Mouse (Mus musculus) forebrain, postnatal 0 days (tissue): ENCODE results near the gene Abcf2. TPM values are rescaled to one million over a fixed set of nuclear protein-coding genes. Genes with fewer than 3 reads are reported as not detected.
A peak's percentile ranks its signal among the peaks of the same experiment; 100 is the strongest.

Source experiments
- ATAC-seq: fragments of 200-750 bp; cut with Nextera tagmentation; 2 replicates; pipeline ENCODE4 v1.8.0; 2017; ENCODE audit warnings: mild to moderate bottlenecking, moderate library complexity
- DNase-seq: peaks from one replicate; pipeline ENCODE4 v3.0.0-alpha.2; 2015
- H3K27ac ChIP-seq: fragments of 300-500 bp; sonication (generic); 2 replicates; pipeline ENCODE4 v1.5.1; 2014; ENCODE audit warnings: low read depth, mild to moderate bottlenecking, antibody characterized with exemption, low read length, moderate library complexity, mixed read lengths
- H3K27me3 ChIP-seq: fragments of 300-500 bp; sonication (generic); 2 replicates; pipeline ENCODE4 v1.6.1; 2014; ENCODE audit warnings: mild to moderate bottlenecking, low read length, mixed read lengths; ENCODE audit not compliant: insufficient read depth
- H3K36me3 ChIP-seq: fragments of 300-500 bp; sonication (generic); 2 replicates; pipeline ENCODE4 v1.6.1; 2014; ENCODE audit warnings: mild to moderate bottlenecking, moderate library complexity; ENCODE audit not compliant: insufficient read depth
- H3K4me1 ChIP-seq: fragments of 300-500 bp; sonication (generic); 2 replicates; pipeline ENCODE4 v1.6.1; 2014; ENCODE audit warnings: antibody characterized with exemption; ENCODE audit not compliant: insufficient read depth
- H3K4me2 ChIP-seq: fragments of 300-500 bp; sonication (generic); 2 replicates; pipeline ENCODE4 v1.6.1; 2014; ENCODE audit warnings: low read depth, mild to moderate bottlenecking, moderate library complexity
- H3K4me3 ChIP-seq: fragments of 300-500 bp; sonication (generic); 2 replicates; pipeline ENCODE4 v1.5.1; 2014; ENCODE audit warnings: low read depth, low read length, mixed read lengths
- H3K9ac ChIP-seq: fragments of 300-500 bp; sonication (generic); 2 replicates; pipeline ENCODE4 v1.6.1; 2014; ENCODE audit warnings: mild to moderate bottlenecking
- H3K9me3 ChIP-seq: fragments of 300-500 bp; sonication (generic); 2 replicates; pipeline ENCODE4 v1.6.1; 2016; ENCODE audit warnings: low read length
- CTCF ChIP-seq: sonication (generic); IDR thresholded peaks from 2 replicates; pipeline ENCODE4 v1.5.1; 2016; ENCODE audit warnings: antibody characterized with exemption, control low read depth, low read depth
- WGBS: fragments of 180-500 bp; shearing (Covaris S2); extraction: QIAGEN DNeasy Blood & Tissue Kit; methylation state at CpG from one replicate; pipeline ENCODE4 v1.1.7; 2014; 5-methylcytosine and 5-hydroxymethylcytosine counted together
- microRNA counts: library from miRNA; unstranded; fragments of <30 nt; microRNA quantifications from one replicate; lab custom pipeline; 2015
- microRNA-seq, 2 experiments: library from miRNA; unstranded; fragments of <30 nt; microRNA quantifications; one replicate each; pipeline ENCODE4; 2016
- polyA plus RNA-seq: library from polyadenylated mRNA; unstranded; fragments of >200 nt; fragmentation: Nextera tagmentation; extraction: Ambion mirVana; gene quantifications from 2 replicates; pipeline ENCODE4 v1.2.1, GENCODE M21; 2015
- total RNA-seq: library from RNA; depleted of rRNA; stranded (reverse); fragments of >200 nt; gene quantifications from 2 replicates; pipeline ENCODE4 v1.2.3, GENCODE M21; 2014; rRNA removed

Gene Abcf2
- total and polyA plus RNA-seq, 2 experiments from 2014 or later, result 59.8 to 73.7 TPM

- under 1% methylated on average over 44 of the region's 49 CpGs for WGBS
- 0 out of 2 replicates have a peak, but pooled peaks have one; percentile 21 for ATAC-seq
- Histone ChIP-seq H3K4me2 (peak within 1 kb of the TSS; percentile 88), H3K27me3 (peaks cover 57% of the 10 kb centered on the region), H3K4me3 (peak within 1 kb of the TSS; percentile 44), H3K9ac (peak within 1 kb of the TSS; percentile 43; the same call in 1 of the 2 replicates), H3K36me3 (no peaks in the 10 kb centered on the region), H3K9me3 (no peaks in the 10 kb centered on the region), H3K27ac (no peak within 1 kb of the TSS), H3K4me1 (no peaks in the 10 kb centered on the region)
- 0 out of 2 replicates have a peak, but pooled peaks have one; percentile 9 for TF ChIP-seq CTCF
- no peak for DNase-seq
Observed at GRCm38 (mm10) chr5:24526889-24527230, 50.4 kb downstream of the Abcf2 start, which contains the start of gene Gbx1. Gbx1 (minus strand) TSS chr5:24527202.

- Histone ChIP-seq H3K27ac (no peak overlapping the region), H3K4me1 (no peaks in the 10 kb centered on the region), H3K4me3 (peak overlapping the region; percentile 44), H3K27me3 (peaks cover 62% of the 10 kb centered on the region), H3K4me2 (peak overlapping the region; percentile 88), H3K9ac (peak overlapping the region; percentile 43; the same call in 1 of the 2 replicates), H3K9me3 (no peaks in the 10 kb centered on the region), H3K36me3 (no peaks in the 10 kb centered on the region)
- DNase-seq (no peak), ATAC-seq (peak; percentile 59)
- under 1% methylated on average over 62 of the region's 109 CpGs for WGBS
- no peak for TF ChIP-seq CTCF
Observed at GRCm38 (mm10) chr5:24526190-24526888, 50.9 kb downstream of the Abcf2 start.

- peaks cover 64% of the 10 kb centered on the region for H3K27me3 ChIP-seq
- no peak for TF ChIP-seq CTCF
- H3K9me3 ChIP-seq, result no peaks in the 10 kb centered on the region
- no peaks in the 10 kb centered on the region for H3K36me3 ChIP-seq
- DNase-seq (no peak), ATAC-seq (no peak)
- H3K4me3 ChIP-seq, result peak overlapping the region; percentile 44
- 3% methylated on average over 34 of the region's 34 CpGs for WGBS
- no peak overlapping the region for H3K9ac ChIP-seq
- peak overlapping the region; percentile 88 for H3K4me2 ChIP-seq
- H3K4me1 ChIP-seq, result no peaks in the 10 kb centered on the region
- no peak overlapping the region for H3K27ac ChIP-seq
Observed at GRCm38 (mm10) chr5:24525360-24526189, 51.7 kb downstream of the Abcf2 start.

GRCm38 (mm10) chr5:24524522-24524921 lies 52.7 kb downstream of the Abcf2 start:
- 17% methylated on average over 4 of the region's 4 CpGs for WGBS
- no peaks in the 10 kb centered on the region for H3K36me3 ChIP-seq
- no peak overlapping the region for H3K27ac ChIP-seq
- H3K27me3 ChIP-seq, result peaks cover 61% of the 10 kb centered on the region
- DNase-seq (no peak), ATAC-seq (no peak)
- H3K9ac ChIP-seq, result no peak overlapping the region
- no peak for TF ChIP-seq CTCF
- no peak overlapping the region for H3K4me2 ChIP-seq
- H3K4me1 ChIP-seq, result no peaks in the 10 kb centered on the region
- H3K9me3 ChIP-seq, result no peaks in the 10 kb centered on the region
- no peak overlapping the region for H3K4me3 ChIP-seq

- no peak for ATAC-seq
- Histone ChIP-seq H3K4me3 (no peak overlapping the region), H3K9ac (no peak overlapping the region), H3K9me3 (no peaks in the 10 kb centered on the region), H3K27ac (no peak overlapping the region), H3K4me1 (no peaks in the 10 kb centered on the region), H3K27me3 (peaks cover 55% of the 10 kb centered on the region), H3K4me2 (no peak overlapping the region), H3K36me3 (no peaks in the 10 kb centered on the region)
- no peak for DNase-seq
- 44% methylated on average over 8 of the region's 8 CpGs for WGBS
- TF ChIP-seq CTCF, result no peak
Observed at GRCm38 (mm10) chr5:24523806-24524205, 53.5 kb downstream of the Abcf2 start.

- WGBS, result 70% methylated on average over 8 of the region's 8 CpGs
- TF ChIP-seq CTCF, result no peak
- no peak overlapping the region for H3K9ac ChIP-seq
Observed at GRCm38 (mm10) chr5:24521366-24521765, 55.9 kb downstream of the Abcf2 start.

More at GRCm38 (mm10) chr5:24521366-24521765, 55.9 kb downstream of the Abcf2 start:
- ATAC-seq (no peak), DNase-seq (no peak)
- H3K4me3 ChIP-seq, result no peak overlapping the region
- no peak overlapping the region for H3K4me2 ChIP-seq
- no peaks in the 10 kb centered on the region for H3K4me1 ChIP-seq
- H3K27ac ChIP-seq, result no peak overlapping the region
- no peaks in the 10 kb centered on the region for H3K9me3 ChIP-seq
- peaks cover 42% of the 10 kb centered on the region for H3K27me3 ChIP-seq
- H3K36me3 ChIP-seq, result no peaks in the 10 kb centered on the region

MicroRNAs encoded within 50 kb of the gene (microRNA counts, 519-probe panel; counts per million panel counts)
- microRNA mmu-miR-671-3p (lab: Ali Mortazavi, UCI) (not detected), microRNA mmu-miR-671-5p (lab: Ali Mortazavi, UCI) (not detected)

Small RNA genes lying within 50 kb of the gene (microRNA-seq; reads per million reads assigned to microRNA genes)
- 283 to 329 reads per million in 2 experiments for gene Mir671

Other genes starting within 250 kb of the Abcf2 start
- 13.5 and 21.2 TPM in 2 replicates for gene Kcnh2, start 225.9 kb downstream of the Abcf2 start, total RNA-seq
- 4.7 and 6.8 TPM in 2 replicates for gene Kcnh2, start 225.9 kb downstream of the Abcf2 start, polyA plus RNA-seq
- 6.1 and 8.3 TPM in 2 replicates for gene Nos3, start 212.7 kb downstream of the Abcf2 start, total RNA-seq
- 6.3 and 6.8 TPM in 2 replicates for gene Nos3, start 212.7 kb downstream of the Abcf2 start, polyA plus RNA-seq
- gene Atg9b, start 185.3 kb downstream of the Abcf2 start, total RNA-seq, result 8.0 and 9.5 TPM in 2 replicates
- 3.4 and 5.1 TPM in 2 replicates for gene Atg9b, start 185.3 kb downstream of the Abcf2 start, polyA plus RNA-seq
- 58.2 and 64.1 TPM in 2 replicates for gene Abcb8, start 183.8 kb downstream of the Abcf2 start, total RNA-seq
- 38.7 and 44.6 TPM in 2 replicates for gene Abcb8, start 183.8 kb downstream of the Abcf2 start, polyA plus RNA-seq
- gene Asic3, start 164.1 kb downstream of the Abcf2 start, total RNA-seq, result 0.15 TPM in 1 of 2 replicates, not detected in the other
- 0.08 and 0.52 TPM in 2 replicates for gene Asic3, start 164.1 kb downstream of the Abcf2 start, polyA plus RNA-seq
- 83.3 and 93.8 TPM in 2 replicates for gene Cdk5, start 153.9 kb downstream of the Abcf2 start, total RNA-seq
- 156 and 165 TPM in 2 replicates for gene Cdk5, start 153.9 kb downstream of the Abcf2 start, polyA plus RNA-seq
- gene Slc4a2, start 153.6 kb downstream of the Abcf2 start, total RNA-seq, result 21.4 and 31.9 TPM in 2 replicates
- 9.7 and 13.9 TPM in 2 replicates for gene Slc4a2, start 153.6 kb downstream of the Abcf2 start, polyA plus RNA-seq
- gene Fastk, start 132.2 kb downstream of the Abcf2 start, total RNA-seq, result 87.0 and 132 TPM in 2 replicates
- gene Fastk, start 132.2 kb downstream of the Abcf2 start, polyA plus RNA-seq, result 88.7 and 91.9 TPM in 2 replicates
- 34.3 and 47.2 TPM in 2 replicates for gene Tmub1, start 129.6 kb downstream of the Abcf2 start, total RNA-seq
- 54.8 and 56.7 TPM in 2 replicates for gene Tmub1, start 129.6 kb downstream of the Abcf2 start, polyA plus RNA-seq
- gene Agap3, start 125.3 kb downstream of the Abcf2 start, total RNA-seq, result 270 and 296 TPM in 2 replicates
- gene Agap3, start 125.3 kb downstream of the Abcf2 start, polyA plus RNA-seq, result 136 and 140 TPM in 2 replicates
- gene Gbx1, start 50.3 kb downstream of the Abcf2 start, total RNA-seq, result 2.3 and 4.8 TPM in 2 replicates
- 0.91 and 1.3 TPM in 2 replicates for gene Gbx1, start 50.3 kb downstream of the Abcf2 start, polyA plus RNA-seq
- 0.43 TPM in 1 of 2 replicates, not detected in the other for gene Asb10, start 36.5 kb downstream of the Abcf2 start, total RNA-seq
- gene Asb10, start 36.5 kb downstream of the Abcf2 start, polyA plus RNA-seq, result 0.21 and 0.22 TPM in 2 replicates
- gene 4931409K22Rik, start 20.7 kb downstream of the Abcf2 start, total RNA-seq, result not detected in 2 replicates
- 0.11 TPM in 1 of 2 replicates, not detected in the other for gene 4931409K22Rik, start 20.7 kb downstream of the Abcf2 start, polyA plus RNA-seq
- gene Chpf2, start 9.3 kb upstream of the Abcf2 start, total RNA-seq, result 25.0 and 33.5 TPM in 2 replicates
- gene Chpf2, start 9.3 kb upstream of the Abcf2 start, polyA plus RNA-seq, result 18.7 and 21.3 TPM in 2 replicates
- gene Smarcd3, start 46.9 kb upstream of the Abcf2 start, total RNA-seq, result 265 and 272 TPM in 2 replicates
- 162 and 168 TPM in 2 replicates for gene Smarcd3, start 46.9 kb upstream of the Abcf2 start, polyA plus RNA-seq
- gene Nub1, start 108.1 kb upstream of the Abcf2 start, total RNA-seq, result 88.6 TPM in 2 replicates
- 59.4 and 61.0 TPM in 2 replicates for gene Nub1, start 108.1 kb upstream of the Abcf2 start, polyA plus RNA-seq
- gene Wdr86, start 153.3 kb upstream of the Abcf2 start, total RNA-seq, result 7.2 and 13.1 TPM in 2 replicates
- 4.4 and 5.5 TPM in 2 replicates for gene Wdr86, start 153.3 kb upstream of the Abcf2 start, polyA plus RNA-seq
- 0.33 TPM in 1 of 2 replicates, not detected in the other for gene Crygn, start 180.5 kb upstream of the Abcf2 start, total RNA-seq
- gene Crygn, start 180.5 kb upstream of the Abcf2 start, polyA plus RNA-seq, result 2.1 and 4.9 TPM in 2 replicates